Mouse (Mus musculus) heart, embryonic 15.5 days (tissue): Measurements from ENCODE around the gene Olfr47. TPM values are rescaled to one million over a fixed set of nuclear protein-coding genes. Genes with fewer than 3 reads are reported as not detected.

Experiments used
- ATAC-seq: fragments of 200-750 bp; cut with Nextera tagmentation; replicated peaks from 2 replicates; pipeline ENCODE4 v1.8.0; 2017; ENCODE audit warnings: low read depth, moderate TSS enrichment; ENCODE audit not compliant: insufficient number of reproducible peaks, insufficient read depth, low FRiP score
- H3K27ac ChIP-seq: fragments of 300-500 bp; sonication (generic); 2 replicates; pipeline ENCODE4 v1.5.1; 2015; ENCODE audit warnings: mild to moderate bottlenecking, inconsistent platforms
- H3K27me3 ChIP-seq: fragments of 300-500 bp; sonication (generic); 2 replicates; pipeline ENCODE4 v1.6.1; 2015; ENCODE audit warnings: inconsistent platforms
- H3K36me3 ChIP-seq: fragments of 300-500 bp; sonication (generic); 2 replicates; pipeline ENCODE4 v1.6.1; 2015; ENCODE audit warnings: mild to moderate bottlenecking, inconsistent platforms
- H3K4me1 ChIP-seq: fragments of 300-500 bp; sonication (generic); replicated peaks from 2 replicates; pipeline ENCODE4 v1.6.1; 2015; ENCODE audit warnings: inconsistent platforms
- H3K4me2 ChIP-seq: fragments of 300-500 bp; sonication (generic); 2 replicates; pipeline ENCODE4 v1.6.1; 2015; ENCODE audit warnings: inconsistent platforms, mild to moderate bottlenecking, moderate library complexity
- H3K4me3 ChIP-seq: fragments of 300-500 bp; sonication (generic); 2 replicates; pipeline ENCODE4 v1.5.1; 2015; ENCODE audit warnings: mild to moderate bottlenecking, inconsistent platforms
- H3K9ac ChIP-seq: fragments of 300-500 bp; sonication (generic); 2 replicates; pipeline ENCODE4 v1.6.1; 2015; ENCODE audit warnings: mild to moderate bottlenecking, inconsistent platforms
- H3K9me3 ChIP-seq: fragments of 300-500 bp; sonication (generic); replicated peaks from 2 replicates; pipeline ENCODE4 v1.6.1; 2016; ENCODE audit warnings: inconsistent platforms
- WGBS: fragments of 180-500 bp; shearing (Covaris S2); methylation state at CpG from one replicate; pipeline ENCODE4 v1.1.7; 2015; ENCODE audit warnings: mixed read lengths; 5-methylcytosine and 5-hydroxymethylcytosine counted together
- polyA plus RNA-seq: library from polyadenylated mRNA; unstranded; fragments of >200 nt; fragmentation: Nextera tagmentation; extraction: Ambion mirVana; gene quantifications from 2 replicates; pipeline ENCODE4 v1.2.1, GENCODE M21; 2015

The Olfr47 gene
- polyA plus RNA-seq, 1 experiment from 2014 or later = not detected

GRCm38 (mm10) chr6:43265363-43266041, 34.2 kb downstream of the Olfr47 start, which contains the start of gene Arhgef5:
TSS of gene Arhgef5 (plus strand) at chr6:43265582.
- peak; percentile 57 for ATAC-seq
- H3K9me3 ChIP-seq = no peaks in the 10 kb centered on the region
- H3K36me3 ChIP-seq = no peaks in the 10 kb centered on the region
- peak within 1 kb of the TSS; percentile 77 for H3K4me3 ChIP-seq
- H3K4me2 ChIP-seq = peak within 1 kb of the TSS; percentile 92
- H3K27me3 ChIP-seq = no peaks in the 10 kb centered on the region
- peaks cover 7% of the 10 kb centered on the region for H3K4me1 ChIP-seq
- peak within 1 kb of the TSS; percentile 76 for H3K27ac ChIP-seq
- H3K9ac ChIP-seq = peak within 1 kb of the TSS; percentile 76
- WGBS = under 1% methylated on average over 47 of the region's 48 CpGs

DNA sequence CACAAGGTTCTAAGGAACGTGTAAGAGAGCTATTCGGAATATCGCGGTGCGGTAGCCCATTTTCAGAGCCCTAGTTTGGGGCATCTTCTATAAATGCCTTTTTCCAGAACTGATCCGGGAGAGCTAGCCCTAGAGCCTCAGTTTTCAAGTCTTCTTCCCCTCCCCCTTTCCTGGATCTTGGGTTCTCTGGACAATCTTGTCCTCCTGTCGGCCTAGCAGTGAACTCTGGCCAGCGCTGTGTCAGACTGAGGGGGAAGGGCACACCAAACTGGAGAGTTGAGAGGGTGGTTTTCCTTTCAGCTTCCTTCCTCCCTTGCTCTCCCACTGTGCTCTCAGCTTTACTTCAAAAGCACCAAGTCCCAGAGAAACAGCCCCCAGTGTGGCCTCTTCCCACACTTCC, 35.0 kb downstream of the Olfr47 start:
- ATAC-seq = peak; percentile 73
- H3K9ac ChIP-seq = peak overlapping the region; percentile 76
- H3K27ac ChIP-seq = peak overlapping the region; percentile 76
- H3K9me3 ChIP-seq = no peaks in the 10 kb centered on the region
- WGBS = 4% methylated on average over 8 of the region's 8 CpGs
- H3K4me1 ChIP-seq = peaks cover 7% of the 10 kb centered on the region
- H3K36me3 ChIP-seq = no peaks in the 10 kb centered on the region
- peak overlapping the region; percentile 77 for H3K4me3 ChIP-seq
- peak overlapping the region; percentile 92 for H3K4me2 ChIP-seq
- H3K27me3 ChIP-seq = no peaks in the 10 kb centered on the region

DNA sequence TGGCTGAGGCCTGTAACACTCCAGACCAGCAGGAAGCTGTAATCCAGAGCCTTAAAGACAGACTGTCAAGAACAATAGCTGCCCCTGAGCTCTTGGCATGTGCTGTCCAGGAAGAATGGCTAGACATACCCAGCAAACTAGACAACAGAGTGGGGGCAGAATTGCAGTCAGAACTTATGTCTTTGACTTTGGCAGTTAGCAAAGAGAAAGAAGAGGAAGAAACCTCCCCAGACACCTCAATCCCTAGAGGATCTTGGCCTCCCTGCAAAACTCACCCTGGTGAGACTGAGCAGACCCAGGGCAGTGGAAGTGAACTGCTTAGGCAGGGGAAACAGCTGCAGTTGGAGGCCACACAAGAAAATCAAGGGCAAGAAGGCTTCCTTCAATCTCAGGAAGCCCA, 41.3 kb downstream of the Olfr47 start:
- no peaks in the 10 kb centered on the region for H3K27me3 ChIP-seq
- ATAC-seq = peak; percentile 67
- no peak overlapping the region for H3K4me3 ChIP-seq
- H3K4me1 ChIP-seq = no peaks in the 10 kb centered on the region
- H3K36me3 ChIP-seq = peaks cover 11% of the 10 kb centered on the region
- H3K9me3 ChIP-seq = no peaks in the 10 kb centered on the region
- H3K9ac ChIP-seq = no peak overlapping the region
- H3K27ac ChIP-seq = peak overlapping the region; percentile 75
- H3K4me2 ChIP-seq = no peak overlapping the region

DNA sequence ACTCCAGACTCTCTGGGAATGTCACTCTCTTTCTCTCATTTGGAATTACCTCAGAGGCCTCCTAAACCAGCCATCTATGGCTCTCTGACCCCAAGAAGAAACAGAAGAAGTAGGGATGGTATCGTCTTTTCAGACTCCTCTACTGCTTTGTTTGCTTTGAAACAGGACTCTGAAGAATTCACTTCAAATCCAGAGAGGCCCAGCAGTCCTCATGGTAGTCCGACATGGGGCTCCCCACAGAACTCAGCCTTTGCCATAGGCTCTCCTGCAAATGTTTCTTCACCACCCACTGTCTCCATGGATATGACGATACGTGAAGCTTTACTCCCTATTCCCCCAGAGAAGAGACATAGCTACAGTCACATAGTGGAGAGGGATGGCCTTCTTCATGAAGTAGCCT, 42.8 kb downstream of the Olfr47 start:
- WGBS = 82% methylated on average over 4 of the region's 4 CpGs
- H3K4me1 ChIP-seq = no peaks in the 10 kb centered on the region
- no peak overlapping the region for H3K27ac ChIP-seq
- no peak overlapping the region for H3K4me3 ChIP-seq
- no peaks in the 10 kb centered on the region for H3K27me3 ChIP-seq
- no peaks in the 10 kb centered on the region for H3K9me3 ChIP-seq
- no peak overlapping the region for H3K4me2 ChIP-seq
- H3K36me3 ChIP-seq = peaks cover 11% of the 10 kb centered on the region
- no peak overlapping the region for H3K9ac ChIP-seq
- ATAC-seq = no peak

DNA sequence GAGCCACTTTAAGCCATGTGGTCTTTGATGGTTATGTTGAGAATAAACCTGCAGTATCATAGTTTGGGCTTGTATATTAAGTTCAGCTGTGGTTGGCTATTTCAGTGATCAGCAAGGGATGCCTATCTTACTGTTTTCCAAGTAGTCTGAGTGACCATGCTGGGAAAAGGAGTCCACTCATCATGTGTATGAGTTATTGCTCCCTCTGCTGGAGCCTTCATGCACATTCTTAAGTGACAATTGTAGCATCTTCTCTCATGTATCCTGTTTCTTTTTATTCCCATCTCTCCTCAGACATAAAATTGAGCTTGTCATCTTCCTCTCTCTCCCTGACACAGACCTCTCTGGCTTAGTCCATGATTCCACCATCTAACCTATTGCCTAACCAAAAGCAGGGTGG, 46.9 kb downstream of the Olfr47 start:
- Histone ChIP-seq H3K9ac (no peak overlapping the region), H3K27ac (no peak overlapping the region), H3K36me3 (peaks cover 24% of the 10 kb centered on the region), H3K9me3 (no peaks in the 10 kb centered on the region), H3K27me3 (no peaks in the 10 kb centered on the region), H3K4me3 (no peak overlapping the region), H3K4me1 (no peaks in the 10 kb centered on the region), H3K4me2 (no peak overlapping the region)
- no peak for ATAC-seq

DNA sequence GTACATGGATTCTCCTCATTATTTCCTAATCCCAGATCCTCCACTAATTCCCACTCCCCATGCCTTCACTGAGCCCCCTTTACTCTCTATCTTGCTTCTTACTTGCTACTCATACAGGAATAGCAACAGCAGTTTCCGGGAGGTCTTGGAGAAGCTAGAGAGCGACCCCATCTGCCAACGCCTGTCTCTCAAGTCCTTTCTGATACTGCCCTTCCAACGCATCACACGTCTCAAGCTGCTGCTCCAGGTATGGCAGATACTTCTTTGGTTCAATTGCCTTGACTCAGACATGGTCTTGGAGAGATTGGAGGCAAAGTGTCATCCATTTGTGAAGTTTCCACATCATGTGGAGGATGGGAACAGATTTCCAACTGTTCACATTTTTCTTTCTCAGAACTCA, 49.2 kb downstream of the Olfr47 start:
- Histone ChIP-seq H3K4me1 (no peaks in the 10 kb centered on the region), H3K36me3 (peaks cover 20% of the 10 kb centered on the region), H3K9ac (no peak overlapping the region), H3K27ac (no peak overlapping the region), H3K27me3 (no peaks in the 10 kb centered on the region), H3K4me3 (no peak overlapping the region), H3K9me3 (no peaks in the 10 kb centered on the region), H3K4me2 (no peak overlapping the region)
- 72% methylated on average over 5 of the region's 5 CpGs for WGBS
- ATAC-seq = no peak

Other genes starting within 250 kb of the Olfr47 start
- gene Olfr441, start 125.2 kb upstream of the Olfr47 start, polyA plus RNA-seq = not detected in 2 replicates
- gene Olfr237-ps1, start 85.0 kb upstream of the Olfr47 start, polyA plus RNA-seq = not detected in 2 replicates
- gene Olfr437, start 68.2 kb upstream of the Olfr47 start, polyA plus RNA-seq = not detected in 2 replicates
- gene Olfr13, start 59.4 kb upstream of the Olfr47 start, polyA plus RNA-seq = not detected in 2 replicates
- not detected in 2 replicates for gene Olfr435, start 34.4 kb upstream of the Olfr47 start, polyA plus RNA-seq
- gene Olfr434, start 18.5 kb upstream of the Olfr47 start, polyA plus RNA-seq = not detected in 2 replicates
- 5.9 and 8.1 TPM in 2 replicates for gene Arhgef5, start 34.1 kb downstream of the Olfr47 start, polyA plus RNA-seq
- gene Nobox, start 78.0 kb downstream of the Olfr47 start, polyA plus RNA-seq = not detected in 2 replicates